Mouse (Mus musculus): ENCODE measurements around the gene Mrps33.

DNA sequence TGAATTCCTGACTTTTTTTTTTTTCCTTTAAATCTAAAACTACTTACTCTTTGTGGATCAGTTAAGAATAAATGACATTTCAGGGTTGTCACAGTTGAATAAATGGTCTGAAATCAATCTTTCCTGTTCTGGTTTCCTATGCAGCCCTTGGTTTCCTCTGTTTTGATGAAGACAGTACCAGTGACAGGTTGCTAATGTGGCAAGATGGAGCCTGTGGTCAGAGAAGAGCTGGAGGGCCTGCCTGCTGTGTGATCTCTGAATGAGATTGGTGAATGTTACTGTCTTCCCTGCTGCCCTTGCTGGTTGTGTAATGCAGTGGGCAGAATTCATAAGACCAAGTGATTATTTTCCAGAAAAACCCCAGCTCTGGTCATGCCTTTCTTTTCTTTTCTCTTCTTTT lies 22.4 kb downstream of the Mrps33 start:
- no peak for TF ChIP-seq TAL1 (conservative IDR thresholded peaks at IDR 0.05; ENCODE audit: low read depth, low read length)
- TF ChIP-seq CTCF (IDR thresholded peaks at IDR 0.05; ENCODE audit: low read depth, low read length), result no peak
- no peak for TF ChIP-seq GATA1 (IDR thresholded peaks at IDR 0.05; ENCODE audit: borderline replicate concordance, low read length)

Data from G1E (cell line).